Mouse (Mus musculus): ENCODE data around the gene Rnf121. TPM values are rescaled to one million over a fixed set of nuclear protein-coding genes. Genes with fewer than 3 reads are reported as not detected.

The Rnf121 gene
- total and polyA plus RNA-seq, 2 experiments from 2014 or later, result 23.4 to 34.2 TPM

GRCm38 (mm10) chr7:102103555-102103954 is 38.3 kb upstream of the Rnf121 start:
- Histone ChIP-seq H3K4me1 (ENCODE audit: insufficient read depth) (0 out of 2 replicates have a peak, but pooled peaks cover 7% of the 10 kb centered on the region), H3K9ac (no peak overlapping the region), H3K27me3 (ENCODE audit: insufficient read depth, low read length) (no peaks in the 10 kb centered on the region), H3K4me2 (ENCODE audit: low read depth) (no peak overlapping the region), H3K4me3 (ENCODE audit: low read depth, low read length) (no peak overlapping the region), H3K27ac (ENCODE audit: low read depth, low read length) (no peak overlapping the region), H3K36me3 (ENCODE audit: insufficient read depth) (no peaks in the 10 kb centered on the region), H3K9me3 (ENCODE audit: low read length) (no peaks in the 10 kb centered on the region)
- ATAC-seq (no peak), DNase-seq (no peak)
- no peak for TF ChIP-seq CTCF (IDR thresholded peaks at IDR 0.05; ENCODE audit: low read depth)
- WGBS, result 87% methylated on average over 2 of the region's 2 CpGs

DNA sequence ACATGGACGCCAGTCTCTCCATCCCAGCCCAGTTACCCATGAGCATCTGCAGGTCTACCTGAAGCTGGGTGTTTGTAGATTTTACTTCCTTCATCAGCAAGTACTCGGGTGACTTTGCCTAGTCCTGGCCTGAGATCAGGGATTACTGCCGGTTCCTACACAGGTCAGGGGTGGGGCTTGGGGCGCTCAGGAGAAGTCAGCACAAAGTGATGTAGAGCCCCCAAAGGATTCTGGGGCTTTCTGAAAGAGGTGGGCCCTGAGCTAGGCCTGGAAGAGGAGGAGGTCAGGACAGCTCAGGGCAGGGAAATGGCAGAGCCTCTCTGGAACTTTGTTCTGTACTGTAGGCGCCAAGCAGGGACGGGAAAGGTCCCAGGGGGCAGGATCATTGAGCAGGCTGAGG is 37.4 kb upstream of the Rnf121 start:
- Histone ChIP-seq H3K4me2 (ENCODE audit: low read depth) (no peak overlapping the region), H3K27me3 (ENCODE audit: insufficient read depth, low read length) (no peaks in the 10 kb centered on the region), H3K9me3 (ENCODE audit: low read length) (no peaks in the 10 kb centered on the region), H3K36me3 (ENCODE audit: insufficient read depth) (no peaks in the 10 kb centered on the region), H3K4me3 (ENCODE audit: low read depth, low read length) (no peak overlapping the region), H3K4me1 (ENCODE audit: insufficient read depth) (0 out of 2 replicates have a peak, but pooled peaks cover 7% of the 10 kb centered on the region), H3K27ac (ENCODE audit: low read depth, low read length) (no peak overlapping the region), H3K9ac (no peak overlapping the region)
- ATAC-seq (no peak), DNase-seq (no peak)
- 42% methylated on average over 6 of the region's 6 CpGs for WGBS
- no peak for TF ChIP-seq CTCF (IDR thresholded peaks at IDR 0.05; ENCODE audit: low read depth)

GRCm38 (mm10) chr7:102102241-102102640 is 37.0 kb upstream of the Rnf121 start:
- TF ChIP-seq CTCF (IDR thresholded peaks at IDR 0.05; ENCODE audit: low read depth), result no peak
- DNase-seq, result no peak
- H3K36me3 ChIP-seq (ENCODE audit: insufficient read depth), result no peaks in the 10 kb centered on the region
- WGBS, result 46% methylated on average over 8 of the region's 8 CpGs
- H3K27ac ChIP-seq (ENCODE audit: low read depth, low read length), result no peak overlapping the region
- H3K4me2 ChIP-seq (ENCODE audit: low read depth), result no peak overlapping the region
- no peaks in the 10 kb centered on the region for H3K9me3 ChIP-seq (ENCODE audit: low read length)
- H3K4me1 ChIP-seq (ENCODE audit: insufficient read depth), result 0 out of 2 replicates have a peak, but pooled peaks cover 7% of the 10 kb centered on the region
- no peak overlapping the region for H3K9ac ChIP-seq
- no peaks in the 10 kb centered on the region for H3K27me3 ChIP-seq (ENCODE audit: insufficient read depth, low read length)
- no peak for ATAC-seq
- no peak overlapping the region for H3K4me3 ChIP-seq (ENCODE audit: low read depth, low read length)

DNA sequence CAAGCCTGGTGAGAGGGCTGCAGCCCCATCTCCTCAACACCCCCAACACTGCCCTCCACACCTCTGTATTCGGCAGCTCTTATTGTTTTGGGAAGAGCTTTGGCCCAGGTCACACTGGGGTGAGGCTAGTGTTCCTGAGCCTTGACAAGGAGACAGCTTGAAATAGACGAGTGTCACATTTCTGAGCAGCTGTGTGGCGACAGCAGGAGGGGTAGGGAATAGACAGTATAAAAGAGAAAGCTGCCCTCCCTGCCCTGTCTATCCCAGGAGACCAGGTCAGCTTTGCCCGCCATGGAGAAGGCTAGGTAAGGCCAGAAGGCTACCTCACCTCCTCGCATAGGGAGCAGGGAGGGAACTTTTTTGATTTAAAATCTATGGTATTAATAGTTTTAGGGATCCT is 36.2 kb upstream of the Rnf121 start, which contains the start of gene Art1:
Gene Art1 (plus strand): TSS at position 257 of the 400 bp plus-strand sequence.
- DNase-seq (no peak), ATAC-seq (no peak)
- Histone ChIP-seq H3K4me1 (ENCODE audit: insufficient read depth) (0 out of 2 replicates have a peak, but pooled peaks cover 7% of the 10 kb centered on the region), H3K27me3 (ENCODE audit: insufficient read depth, low read length) (no peaks in the 10 kb centered on the region), H3K36me3 (ENCODE audit: insufficient read depth) (no peaks in the 10 kb centered on the region), H3K9ac (no peak within 1 kb of the TSS), H3K4me3 (ENCODE audit: low read depth, low read length) (no peak within 1 kb of the TSS), H3K27ac (ENCODE audit: low read depth, low read length) (no peak within 1 kb of the TSS), H3K4me2 (ENCODE audit: low read depth) (no peak within 1 kb of the TSS), H3K9me3 (ENCODE audit: low read length) (no peaks in the 10 kb centered on the region)
- 56% methylated on average over 5 of the region's 5 CpGs for WGBS
- no peak for TF ChIP-seq CTCF (IDR thresholded peaks at IDR 0.05; ENCODE audit: low read depth)

DNA sequence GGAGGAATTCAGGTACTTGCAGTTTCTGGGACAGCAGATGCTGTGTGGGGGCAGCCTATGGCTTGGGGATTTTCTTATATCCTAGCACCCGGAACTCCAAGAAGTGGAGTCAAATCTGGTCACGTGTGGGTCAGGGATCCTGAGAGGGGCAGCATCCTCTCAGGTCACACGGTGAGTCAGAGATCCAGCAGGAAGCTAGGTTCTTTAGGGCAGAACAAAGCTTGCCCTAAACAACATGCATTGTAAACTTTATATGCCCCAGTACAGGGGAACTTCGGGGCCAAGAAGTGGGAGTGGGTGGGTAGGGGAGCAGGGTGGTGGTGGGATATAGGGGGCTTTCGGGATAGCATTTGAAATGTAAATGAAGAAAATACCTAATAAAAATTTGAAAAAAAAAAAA is 35.6 kb upstream of the Rnf121 start:
- ATAC-seq (no peak), DNase-seq (no peak)
- no peaks in the 10 kb centered on the region for H3K36me3 ChIP-seq (ENCODE audit: insufficient read depth)
- H3K4me3 ChIP-seq (ENCODE audit: low read depth, low read length), result no peak overlapping the region
- WGBS, result 67% methylated on average over 5 of the region's 5 CpGs
- H3K9ac ChIP-seq, result no peak overlapping the region
- no peak for TF ChIP-seq CTCF (IDR thresholded peaks at IDR 0.05; ENCODE audit: low read depth)
- no peak overlapping the region for H3K4me2 ChIP-seq (ENCODE audit: low read depth)
- H3K9me3 ChIP-seq (ENCODE audit: low read length), result no peaks in the 10 kb centered on the region
- H3K4me1 ChIP-seq (ENCODE audit: insufficient read depth), result 0 out of 2 replicates have a peak, but pooled peaks cover 7% of the 10 kb centered on the region
- no peak overlapping the region for H3K27ac ChIP-seq (ENCODE audit: low read depth, low read length)
- no peaks in the 10 kb centered on the region for H3K27me3 ChIP-seq (ENCODE audit: insufficient read depth, low read length)

GRCm38 (mm10) chr7:102099760-102100661 is 34.7 kb upstream of the Rnf121 start:
- peak; percentile 21 for DNase-seq
- no peak overlapping the region for H3K9ac ChIP-seq
- TF ChIP-seq CTCF (IDR thresholded peaks at IDR 0.05; ENCODE audit: low read depth), result no peak

DNA sequence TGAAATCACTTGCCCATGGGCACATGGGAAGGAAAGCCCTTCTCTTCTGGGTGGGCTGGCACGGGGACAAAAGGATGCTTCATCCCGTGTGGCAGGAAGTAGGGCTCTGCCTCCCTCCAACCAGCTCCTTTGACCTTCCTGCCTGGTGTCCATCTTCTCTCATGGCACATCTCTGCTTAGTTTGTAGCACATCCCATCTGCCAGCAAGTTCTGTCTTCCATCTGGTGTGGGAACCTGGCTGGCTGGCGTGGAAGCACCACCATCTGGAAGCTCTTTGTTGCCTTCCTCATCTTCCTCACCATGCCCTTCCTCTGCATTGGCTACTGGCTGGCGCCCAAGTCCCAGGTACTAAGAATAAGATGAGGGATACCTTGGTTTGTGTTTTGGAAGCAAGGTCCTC is 22.1 kb upstream of the Rnf121 start:
- Histone ChIP-seq H3K27ac (ENCODE audit: low read depth, low read length) (no peak overlapping the region), H3K4me1 (ENCODE audit: insufficient read depth) (no peaks in the 10 kb centered on the region), H3K4me3 (ENCODE audit: low read depth, low read length) (no peak overlapping the region), H3K27me3 (ENCODE audit: insufficient read depth, low read length) (no peaks in the 10 kb centered on the region), H3K36me3 (ENCODE audit: insufficient read depth) (peaks cover 25% of the 10 kb centered on the region), H3K4me2 (ENCODE audit: low read depth) (no peak overlapping the region), H3K9ac (no peak overlapping the region), H3K9me3 (ENCODE audit: low read length) (no peaks in the 10 kb centered on the region)
- ATAC-seq (no peak), DNase-seq (no peak)
- no peak for TF ChIP-seq CTCF (IDR thresholded peaks at IDR 0.05; ENCODE audit: low read depth)
- WGBS, result 85% methylated on average over 4 of the region's 4 CpGs

More at GRCm38 (mm10) chr7:102099760-102100661, 34.7 kb upstream of the Rnf121 start:
- H3K4me1 ChIP-seq (ENCODE audit: insufficient read depth), result 0 out of 2 replicates have a peak, but pooled peaks cover 7% of the 10 kb centered on the region
- H3K4me2 ChIP-seq (ENCODE audit: low read depth), result peak overlapping the region; percentile 40
- H3K9me3 ChIP-seq (ENCODE audit: low read length), result no peaks in the 10 kb centered on the region
- no peak overlapping the region for H3K27ac ChIP-seq (ENCODE audit: low read depth, low read length)
- H3K36me3 ChIP-seq (ENCODE audit: insufficient read depth), result no peaks in the 10 kb centered on the region
- ATAC-seq, result peak; percentile 78
- 5% methylated on average over 30 of the region's 30 CpGs for WGBS
- H3K27me3 ChIP-seq (ENCODE audit: insufficient read depth, low read length), result no peaks in the 10 kb centered on the region
- peak overlapping the region; percentile 1 for H3K4me3 ChIP-seq (ENCODE audit: low read depth, low read length)
